Mouse (Mus musculus): ENCODE results near the gene Cd22. TPM values are rescaled to one million over a fixed set of nuclear protein-coding genes. Genes with fewer than 3 reads are reported as not detected.
"Not testable (repeated sequence)": the region's sequence is repeated elsewhere in the genome, so short reads cannot be mapped to it uniquely, and the experiment has no call there.

Cd22 gene
- polyA plus RNA-seq (2012; rRNA removed), result 0.08 and 0.41 TPM in 2 replicates

DNA sequence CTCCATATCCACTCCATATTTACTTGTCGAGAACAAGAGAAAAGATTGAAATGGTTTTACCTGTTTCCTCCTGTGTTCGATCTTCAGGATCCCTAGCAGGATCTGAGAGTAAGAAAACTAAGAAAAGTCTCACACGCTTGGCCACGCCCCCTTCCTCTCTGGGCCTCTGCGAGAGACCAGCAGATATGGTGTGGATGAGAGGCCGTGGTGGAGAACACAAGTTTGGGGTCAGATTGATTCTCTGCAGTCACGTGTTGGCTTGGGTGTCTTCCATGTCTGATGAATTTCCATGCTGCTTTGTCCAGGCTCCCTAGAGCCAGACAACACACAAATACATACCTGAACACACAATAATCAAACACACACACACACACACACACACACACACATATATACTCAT lies at the start of gene Cd22:
Gene Cd22, minus strand, starts transcription at position 167 of the 400 bp plus-strand sequence.
- Histone ChIP-seq H3K27me3 (ENCODE audit: control insufficient read depth, insufficient read depth, low read length) (no peaks in the 10 kb centered on the region), H3K36me3 (ENCODE audit: control insufficient read depth, insufficient read depth, low read length) (no peaks in the 10 kb centered on the region), H3K27ac (ENCODE audit: control insufficient read depth, insufficient read depth, low read depth, low read length) (no peak within 1 kb of the TSS), H3K4me1 (ENCODE audit: control insufficient read depth, insufficient read depth, low read length) (no peaks in the 10 kb centered on the region), H3K4me3 (ENCODE audit: control insufficient read depth, low read depth, low read length) (no peak within 1 kb of the TSS)
- no peak for TF ChIP-seq CTCF (IDR thresholded peaks at IDR 0.05; ENCODE audit: control insufficient read depth, insufficient read depth, insufficient replicate concordance, low read depth, low read length)
- no peak for TF ChIP-seq POLR2A (IDR thresholded peaks at IDR 0.05; ENCODE audit: control insufficient read depth, low read depth, low read length)

DNA sequence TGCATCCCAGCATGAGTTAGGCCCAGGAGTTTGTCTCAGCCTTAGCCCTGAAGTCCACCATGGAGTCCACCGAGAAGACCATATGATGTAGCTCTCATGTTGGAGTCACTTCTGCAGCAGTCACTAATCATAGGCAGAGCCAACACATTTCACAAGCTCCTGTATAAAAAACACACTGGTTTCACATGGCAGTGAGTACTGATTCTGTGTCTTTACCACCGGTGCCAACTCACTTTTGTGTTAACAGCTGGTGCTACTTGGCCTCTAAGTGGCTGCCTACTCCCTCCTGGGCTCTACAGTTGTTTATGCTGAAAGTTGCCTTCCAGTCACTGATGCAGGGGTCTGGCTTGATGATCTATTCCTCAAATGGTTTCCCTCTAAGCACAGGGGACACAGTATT lies 44.4 kb upstream of the Cd22 start, which contains the start of gene Hamp2:
Gene Hamp2, minus strand, starts transcription at position 101 of the 400 bp plus-strand sequence.
- not testable (repeated sequence) for H3K36me3 ChIP-seq (ENCODE audit: control insufficient read depth, insufficient read depth, low read length); H3K4me1 ChIP-seq (ENCODE audit: control insufficient read depth, insufficient read depth, low read length); H3K27ac ChIP-seq (ENCODE audit: control insufficient read depth, insufficient read depth, low read depth, low read length); H3K27me3 ChIP-seq (ENCODE audit: control insufficient read depth, insufficient read depth, low read length); H3K4me3 ChIP-seq (ENCODE audit: control insufficient read depth, low read depth, low read length)

DNA sequence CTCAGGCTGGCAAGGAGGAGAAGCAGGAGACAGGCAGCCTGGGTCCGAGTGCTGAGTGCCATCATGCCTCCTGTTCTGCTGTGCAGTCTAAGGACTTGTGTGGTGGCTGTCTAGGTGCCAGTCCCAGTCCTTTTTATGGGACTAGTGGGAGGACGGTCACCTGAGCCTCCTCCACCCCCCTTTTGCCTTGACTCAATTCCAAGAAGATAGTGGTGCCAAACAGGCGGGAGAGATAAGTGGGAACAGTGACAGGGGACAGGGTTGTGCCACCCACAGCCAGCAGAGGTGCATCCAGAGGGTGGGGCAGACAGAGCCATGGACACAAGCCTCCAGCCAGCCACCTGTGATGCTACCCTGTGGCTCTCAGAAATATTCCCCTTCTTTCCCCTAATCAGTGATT lies 43.9 kb upstream of the Cd22 start:
- H3K36me3 ChIP-seq (ENCODE audit: control insufficient read depth, insufficient read depth, low read length), result no peaks in the 10 kb centered on the region
- H3K4me3 ChIP-seq (ENCODE audit: control insufficient read depth, low read depth, low read length), result no peak overlapping the region
- H3K4me1 ChIP-seq (ENCODE audit: control insufficient read depth, insufficient read depth, low read length), result no peaks in the 10 kb centered on the region
- H3K27ac ChIP-seq (ENCODE audit: control insufficient read depth, insufficient read depth, low read depth, low read length), result no peak overlapping the region
- no peak for TF ChIP-seq POLR2A (IDR thresholded peaks at IDR 0.05; ENCODE audit: control insufficient read depth, low read depth, low read length)
- no peak for TF ChIP-seq CTCF (IDR thresholded peaks at IDR 0.05; ENCODE audit: control insufficient read depth, insufficient read depth, insufficient replicate concordance, low read depth, low read length)
- no peaks in the 10 kb centered on the region for H3K27me3 ChIP-seq (ENCODE audit: control insufficient read depth, insufficient read depth, low read length)

DNA sequence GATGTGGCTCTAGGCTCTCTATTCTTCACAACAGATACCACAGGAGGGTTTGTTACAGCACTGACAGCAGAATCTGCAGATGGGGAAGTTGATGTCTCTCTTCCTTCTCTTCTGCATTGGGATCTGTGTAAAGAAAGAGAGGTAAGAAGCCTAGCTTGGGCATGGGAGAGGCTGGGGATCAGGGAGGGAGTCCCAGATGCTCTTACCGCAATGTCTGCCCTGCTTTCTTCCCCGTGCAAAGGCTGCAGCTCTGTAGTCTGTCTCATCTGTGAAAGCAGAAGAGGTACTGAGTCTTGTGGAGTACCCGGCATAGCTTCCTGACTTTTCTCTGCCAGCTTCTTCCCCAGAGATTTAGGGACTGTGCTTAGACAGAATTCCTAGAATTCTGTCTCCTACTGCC lies 42.3 kb upstream of the Cd22 start:
- not testable (repeated sequence) for H3K36me3 ChIP-seq (ENCODE audit: control insufficient read depth, insufficient read depth, low read length); H3K4me3 ChIP-seq (ENCODE audit: control insufficient read depth, low read depth, low read length); H3K4me1 ChIP-seq (ENCODE audit: control insufficient read depth, insufficient read depth, low read length); H3K27me3 ChIP-seq (ENCODE audit: control insufficient read depth, insufficient read depth, low read length); H3K27ac ChIP-seq (ENCODE audit: control insufficient read depth, insufficient read depth, low read depth, low read length)

DNA sequence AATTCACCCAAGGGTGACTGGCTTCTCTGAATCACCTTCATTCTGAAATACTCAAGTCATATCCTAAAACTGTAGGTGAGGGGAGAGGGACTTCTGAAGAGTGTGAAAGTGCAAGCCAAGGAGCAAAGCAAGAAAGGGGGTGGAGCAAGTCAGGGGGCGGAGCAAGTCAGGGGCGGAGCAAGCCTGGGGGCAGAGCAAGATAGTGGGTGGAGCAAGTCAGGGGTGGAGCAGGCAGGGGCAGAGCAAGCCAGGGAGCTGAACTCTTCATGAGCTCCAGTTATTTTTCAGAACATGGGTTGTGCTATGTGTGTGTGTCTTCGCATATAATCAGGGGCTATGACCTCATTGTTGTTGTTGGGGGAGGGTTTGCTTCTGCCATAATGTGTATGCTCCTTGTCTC lies 40.1 kb upstream of the Cd22 start:
- Histone ChIP-seq H3K4me3 (ENCODE audit: control insufficient read depth, low read depth, low read length) (no peak overlapping the region), H3K27ac (ENCODE audit: control insufficient read depth, insufficient read depth, low read depth, low read length) (no peak overlapping the region), H3K4me1 (ENCODE audit: control insufficient read depth, insufficient read depth, low read length) (no peaks in the 10 kb centered on the region), H3K36me3 (ENCODE audit: control insufficient read depth, insufficient read depth, low read length) (no peaks in the 10 kb centered on the region), H3K27me3 (ENCODE audit: control insufficient read depth, insufficient read depth, low read length) (no peaks in the 10 kb centered on the region)
- TF ChIP-seq POLR2A (IDR thresholded peaks at IDR 0.05; ENCODE audit: control insufficient read depth, low read depth, low read length) (no peak), CTCF (IDR thresholded peaks at IDR 0.05; ENCODE audit: control insufficient read depth, insufficient read depth, insufficient replicate concordance, low read depth, low read length) (no peak)

DNA sequence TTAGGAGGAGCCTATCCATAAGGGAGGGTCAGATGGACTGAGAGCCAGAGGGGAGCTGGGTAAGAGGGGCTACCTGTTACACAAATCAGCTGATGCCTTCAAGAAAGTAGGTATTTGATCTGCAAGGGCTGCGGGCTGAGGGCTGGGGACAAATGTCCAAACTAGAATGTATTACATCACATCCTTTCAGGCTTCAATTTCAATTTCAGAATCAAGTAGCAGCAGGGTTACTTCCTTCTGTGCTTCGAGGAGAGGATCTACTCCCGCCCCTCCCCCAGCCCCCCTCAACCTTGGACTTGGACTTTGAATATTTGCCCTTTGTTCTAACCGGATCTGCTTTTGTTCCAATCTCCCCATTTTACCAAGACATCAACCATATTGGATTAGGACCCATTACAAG lies 37.1 kb upstream of the Cd22 start:
- no peaks in the 10 kb centered on the region for H3K4me1 ChIP-seq (ENCODE audit: control insufficient read depth, insufficient read depth, low read length)
- H3K27me3 ChIP-seq (ENCODE audit: control insufficient read depth, insufficient read depth, low read length), result no peaks in the 10 kb centered on the region
- no peaks in the 10 kb centered on the region for H3K36me3 ChIP-seq (ENCODE audit: control insufficient read depth, insufficient read depth, low read length)
- no peak overlapping the region for H3K4me3 ChIP-seq (ENCODE audit: control insufficient read depth, low read depth, low read length)
- TF ChIP-seq POLR2A (IDR thresholded peaks at IDR 0.05; ENCODE audit: control insufficient read depth, low read depth, low read length) (no peak), CTCF (IDR thresholded peaks at IDR 0.05; ENCODE audit: control insufficient read depth, insufficient read depth, insufficient replicate concordance, low read depth, low read length) (no peak)
- no peak overlapping the region for H3K27ac ChIP-seq (ENCODE audit: control insufficient read depth, insufficient read depth, low read depth, low read length)

DNA sequence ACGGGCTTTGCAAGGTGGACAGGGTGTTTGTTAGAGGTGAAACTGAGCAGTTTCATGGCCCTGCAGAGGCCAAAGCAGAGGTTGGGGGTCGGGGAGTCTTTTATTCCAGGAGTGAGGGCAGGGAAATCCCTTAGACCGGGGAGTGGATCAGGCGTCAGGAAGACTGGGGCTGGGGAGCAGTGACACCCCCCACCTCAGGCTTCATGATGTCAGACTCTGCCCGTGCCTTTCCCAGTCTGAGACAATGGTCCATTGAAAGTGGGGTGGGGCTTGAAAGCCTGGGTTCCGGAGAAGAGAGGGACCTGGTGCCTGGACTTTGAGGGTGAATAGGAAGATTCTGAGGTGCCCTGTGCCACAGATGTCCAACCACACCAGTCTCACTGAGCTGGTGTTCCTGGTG lies 36.6 kb upstream of the Cd22 start:
- Histone ChIP-seq H3K4me1 (ENCODE audit: control insufficient read depth, insufficient read depth, low read length) (no peaks in the 10 kb centered on the region), H3K27me3 (ENCODE audit: control insufficient read depth, insufficient read depth, low read length) (no peaks in the 10 kb centered on the region), H3K36me3 (ENCODE audit: control insufficient read depth, insufficient read depth, low read length) (no peaks in the 10 kb centered on the region), H3K4me3 (ENCODE audit: control insufficient read depth, low read depth, low read length) (no peak overlapping the region), H3K27ac (ENCODE audit: control insufficient read depth, insufficient read depth, low read depth, low read length) (no peak overlapping the region)
- TF ChIP-seq CTCF (IDR thresholded peaks at IDR 0.05; ENCODE audit: control insufficient read depth, insufficient read depth, insufficient replicate concordance, low read depth, low read length), result no peak
- no peak for TF ChIP-seq POLR2A (IDR thresholded peaks at IDR 0.05; ENCODE audit: control insufficient read depth, low read depth, low read length)

DNA sequence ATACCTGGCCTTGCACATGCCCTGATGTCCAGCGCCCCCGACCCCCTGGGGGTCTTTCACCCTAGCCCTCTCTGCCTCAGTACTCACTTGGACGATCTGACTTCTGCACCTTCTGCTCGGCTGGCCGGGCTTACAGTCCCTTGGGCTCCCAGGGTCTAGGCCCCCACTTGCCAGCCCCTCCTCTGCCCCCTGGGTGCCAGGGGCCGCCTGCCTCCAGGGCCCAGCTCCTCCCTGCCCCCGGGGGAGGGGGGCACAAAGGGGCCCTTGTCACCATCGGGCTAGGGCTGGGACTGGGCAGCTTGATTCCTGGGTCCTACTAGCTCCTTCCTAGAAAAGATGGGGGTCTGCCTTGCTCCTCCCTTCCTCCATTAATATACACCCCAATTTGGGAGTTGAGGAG lies 34.6 kb upstream of the Cd22 start, which contains the start of gene Mag:
Gene Mag, minus strand, starts transcription at position 142 of the 400 bp plus-strand sequence.
- H3K36me3 ChIP-seq (ENCODE audit: control insufficient read depth, insufficient read depth, low read length), result no peaks in the 10 kb centered on the region
- TF ChIP-seq POLR2A (IDR thresholded peaks at IDR 0.05; ENCODE audit: control insufficient read depth, low read depth, low read length) (no peak), CTCF (IDR thresholded peaks at IDR 0.05; ENCODE audit: control insufficient read depth, insufficient read depth, insufficient replicate concordance, low read depth, low read length) (no peak)
- H3K27ac ChIP-seq (ENCODE audit: control insufficient read depth, insufficient read depth, low read depth, low read length), result no peak within 1 kb of the TSS
- no peak within 1 kb of the TSS for H3K4me3 ChIP-seq (ENCODE audit: control insufficient read depth, low read depth, low read length)
- no peaks in the 10 kb centered on the region for H3K27me3 ChIP-seq (ENCODE audit: control insufficient read depth, insufficient read depth, low read length)
- H3K4me1 ChIP-seq (ENCODE audit: control insufficient read depth, insufficient read depth, low read length), result no peaks in the 10 kb centered on the region

All from testis, adult 2 months (tissue).